Mouse (Mus musculus): ENCODE results near the gene Spta1.

The Spta1 gene

GRCm38 (mm10) chr1:174267816-174268215 lies 95.2 kb downstream of the Spta1 start:
- DNase-seq (ENCODE audit: low spot score): no peak

DNA sequence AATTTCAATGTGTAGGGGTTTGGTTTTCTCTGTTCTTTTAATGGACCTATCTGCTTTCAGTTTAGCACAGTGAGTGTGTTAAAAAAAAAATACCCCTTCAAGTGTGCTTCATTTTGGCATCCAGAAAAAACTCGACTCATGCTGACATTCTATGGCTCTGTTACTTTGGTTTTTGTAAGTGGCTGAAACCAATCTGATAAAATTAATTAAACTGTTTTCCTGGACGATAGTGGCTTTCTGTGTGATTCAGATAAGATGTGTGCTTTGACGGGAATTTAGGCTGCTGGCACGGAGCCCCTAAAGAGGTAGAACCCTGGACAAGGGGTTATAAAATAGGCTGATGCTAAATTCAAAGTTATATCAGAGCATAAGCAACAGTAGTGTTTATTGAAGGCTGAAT lies 96.6 kb downstream of the Spta1 start:
- no peak for DNase-seq (ENCODE audit: low spot score)

DNA sequence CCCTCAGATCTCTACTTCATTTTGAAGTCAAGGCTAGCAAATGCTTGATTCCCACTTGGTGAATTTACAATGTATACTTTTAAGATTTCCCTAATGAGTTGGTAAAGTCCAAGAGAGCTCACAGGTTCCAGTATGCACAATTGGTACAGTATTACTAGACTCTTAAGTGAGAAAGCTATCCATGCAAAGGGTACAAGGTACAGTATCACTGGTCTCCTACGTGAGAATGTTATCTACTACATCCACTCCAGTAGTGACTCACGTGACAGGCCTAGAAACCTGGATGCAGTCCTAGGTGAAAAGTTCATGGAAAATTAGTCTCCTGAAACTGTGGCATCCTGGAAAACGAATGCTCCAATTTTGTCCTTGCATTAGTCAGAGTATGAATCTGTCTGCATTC lies 98.1 kb downstream of the Spta1 start:
- DNase-seq (ENCODE audit: low spot score): no peak
